Mouse (Mus musculus) liver, embryonic 14 days (tissue): ENCODE results near the gene Spata21. TPM values are rescaled to one million over a fixed set of nuclear protein-coding genes. Genes with fewer than 3 reads are reported as not detected.

Source experiments
- polyA plus RNA-seq: library from polyadenylated mRNA; depleted of rRNA; stranded (reverse); fragments of >200 nt; gene quantifications from 2 replicates; pipeline ENCODE4 v1.2.3, GENCODE M21; 2012; rRNA removed

Gene Spata21
- polyA plus RNA-seq, result not detected in 2 replicates

DNA sequence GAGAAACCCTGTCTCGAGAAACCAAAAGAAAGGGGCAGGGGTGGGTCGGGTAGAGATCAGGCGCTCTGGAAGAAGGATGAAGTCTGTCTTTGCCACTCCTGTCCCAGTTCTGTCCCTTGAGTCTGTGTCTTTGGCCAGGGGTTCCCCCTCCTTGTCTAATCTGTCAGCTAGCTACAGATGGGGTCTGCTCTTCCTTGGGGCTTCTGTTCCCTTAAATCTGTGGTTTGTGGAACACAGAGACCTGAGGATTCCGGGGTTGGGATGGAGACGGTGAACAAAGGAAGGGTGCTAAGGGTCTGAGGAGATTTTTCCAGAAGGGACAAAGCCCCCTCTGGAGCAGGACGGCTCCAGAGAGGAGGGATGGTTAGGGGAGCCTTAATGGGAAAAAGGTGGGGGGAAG lies at the start of gene Spata21:
TSS of gene Spata21 (plus strand) at position 301 of the 400 bp plus-strand sequence.

DNA sequence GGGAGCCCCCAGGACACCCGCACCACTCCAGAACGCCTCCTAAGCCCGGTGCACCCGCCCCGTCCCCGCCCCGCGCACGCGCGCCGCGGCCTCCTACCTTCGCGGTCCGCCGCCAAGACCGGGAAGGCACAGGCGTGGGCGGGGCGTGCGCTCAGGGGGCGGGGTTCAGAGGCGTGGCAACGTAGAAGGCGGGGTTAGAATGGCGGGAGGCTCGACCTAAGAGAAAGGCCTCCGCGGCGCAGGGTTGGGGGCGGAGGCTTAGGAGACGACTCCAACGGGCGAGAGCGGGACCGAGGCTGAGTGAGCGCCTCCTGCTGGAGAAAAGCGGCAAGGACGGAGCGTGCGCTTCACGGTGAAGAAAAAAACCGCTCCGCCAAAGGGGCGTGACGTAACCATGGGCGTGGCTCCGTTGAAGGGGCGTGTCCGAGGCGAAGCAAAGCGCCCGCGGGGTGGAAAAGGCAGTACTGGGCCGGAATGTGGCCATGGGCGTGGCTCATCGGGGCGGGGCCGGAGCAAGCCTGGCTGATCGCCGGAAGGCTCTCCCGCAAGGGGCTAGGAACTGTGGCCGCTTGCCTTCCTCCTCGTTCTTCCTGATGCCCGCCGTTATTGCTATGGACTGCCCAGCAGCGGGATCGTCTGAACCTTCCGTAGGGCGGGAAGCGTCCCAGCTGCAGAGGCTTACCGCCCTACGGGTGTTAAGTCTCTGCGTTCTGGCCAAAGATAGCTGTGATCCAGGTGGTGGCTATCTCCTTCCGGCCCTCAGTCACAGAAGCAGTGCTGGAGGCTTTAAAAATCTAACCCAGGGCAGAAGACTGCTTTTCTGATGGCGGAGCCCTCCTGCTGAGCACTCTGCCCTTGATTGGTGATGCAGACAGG lies 27.5 kb upstream of the Spata21 start, which contains the start of gene Crocc:
TSS of gene Crocc (minus strand) at position 125 of the 876 bp plus-strand sequence.

DNA sequence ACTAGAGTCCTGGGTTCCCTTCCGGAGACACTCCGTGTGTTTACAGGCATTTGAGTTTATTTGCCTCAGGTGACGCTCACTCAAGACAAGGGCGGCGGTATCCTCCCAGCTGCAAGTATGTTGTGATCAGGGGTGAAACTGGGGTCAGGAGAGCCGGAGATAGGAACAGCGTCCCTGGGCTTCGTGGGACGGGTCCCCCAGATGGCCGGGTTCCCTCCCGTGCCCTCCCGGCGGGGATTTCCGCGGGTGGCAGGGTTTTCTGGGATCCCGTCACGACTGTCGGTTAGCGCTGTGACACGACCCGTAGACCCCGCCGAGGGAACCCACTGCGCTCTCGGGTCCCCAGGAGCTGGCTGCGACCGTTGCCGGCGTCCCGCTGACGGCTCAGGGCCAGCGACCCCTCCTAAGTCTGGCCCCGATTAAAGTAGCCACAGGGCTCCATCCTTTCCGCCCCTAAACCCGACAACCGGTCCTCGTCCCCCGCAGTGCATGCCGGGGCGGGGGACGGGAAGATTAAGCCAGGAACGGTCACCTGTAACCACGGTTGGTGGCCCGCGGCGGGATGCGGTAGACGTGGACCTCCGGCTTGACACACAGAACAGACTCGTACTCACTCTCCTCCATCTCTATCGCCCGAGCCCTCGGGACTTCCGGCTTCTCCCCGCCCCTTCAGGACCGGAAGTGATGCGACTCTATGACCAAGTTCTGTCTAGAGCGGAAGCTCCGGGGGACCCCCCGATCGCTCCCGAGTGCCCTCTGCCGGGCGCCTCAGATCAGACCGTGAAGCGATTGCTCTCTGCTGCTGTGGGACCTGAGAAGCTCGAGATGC lies 10.2 kb upstream of the Spata21 start, which contains the start of gene Necap2:
TSS of gene Necap2 (minus strand) at position 677 of the 829 bp plus-strand sequence.

DNA sequence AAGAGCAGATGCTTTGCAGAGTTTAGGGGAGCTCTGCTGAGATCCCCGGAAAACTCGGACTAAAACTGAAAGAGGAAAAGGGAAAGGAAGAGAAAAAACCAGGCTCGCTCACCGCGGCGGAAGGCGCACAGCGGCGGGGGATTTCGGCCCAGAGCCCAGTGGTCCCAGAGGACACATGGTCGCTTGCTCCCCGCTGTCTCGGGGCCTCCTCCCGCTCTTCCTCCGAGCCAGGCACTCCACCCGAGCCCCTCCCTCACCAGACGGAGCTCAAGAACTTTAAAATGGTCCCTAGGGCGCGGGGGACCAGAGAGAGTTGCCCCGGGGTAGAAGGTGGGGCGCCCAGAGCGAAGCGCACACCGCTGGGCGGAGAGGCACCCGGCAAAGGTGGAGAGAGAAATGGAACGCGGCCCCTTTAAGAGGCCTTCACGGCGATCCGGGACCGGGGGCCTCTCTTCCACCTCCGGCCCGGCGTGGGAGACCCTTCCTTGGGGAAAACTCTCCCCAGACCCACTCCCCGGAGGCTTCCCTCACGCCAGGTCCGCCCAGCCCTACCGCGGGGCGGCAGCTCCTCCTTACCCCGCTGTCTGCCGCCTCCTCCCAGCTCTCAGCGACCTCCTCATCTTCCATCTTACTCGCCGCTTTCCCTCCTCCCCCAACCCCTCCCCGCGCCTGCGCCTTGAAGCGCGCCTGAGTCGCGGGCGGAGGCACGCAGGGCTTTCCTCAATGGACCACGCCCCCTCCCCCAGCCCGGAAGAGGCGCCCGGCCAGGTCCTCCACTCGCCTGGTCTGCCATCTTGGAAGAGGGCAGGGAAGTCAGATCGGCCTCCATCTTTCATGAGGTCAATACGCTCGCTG lies 51.2 kb downstream of the Spata21 start, which contains the start of gene Szrd1:
TSS of gene Szrd1 (minus strand) at position 660 of the 855 bp plus-strand sequence.

DNA sequence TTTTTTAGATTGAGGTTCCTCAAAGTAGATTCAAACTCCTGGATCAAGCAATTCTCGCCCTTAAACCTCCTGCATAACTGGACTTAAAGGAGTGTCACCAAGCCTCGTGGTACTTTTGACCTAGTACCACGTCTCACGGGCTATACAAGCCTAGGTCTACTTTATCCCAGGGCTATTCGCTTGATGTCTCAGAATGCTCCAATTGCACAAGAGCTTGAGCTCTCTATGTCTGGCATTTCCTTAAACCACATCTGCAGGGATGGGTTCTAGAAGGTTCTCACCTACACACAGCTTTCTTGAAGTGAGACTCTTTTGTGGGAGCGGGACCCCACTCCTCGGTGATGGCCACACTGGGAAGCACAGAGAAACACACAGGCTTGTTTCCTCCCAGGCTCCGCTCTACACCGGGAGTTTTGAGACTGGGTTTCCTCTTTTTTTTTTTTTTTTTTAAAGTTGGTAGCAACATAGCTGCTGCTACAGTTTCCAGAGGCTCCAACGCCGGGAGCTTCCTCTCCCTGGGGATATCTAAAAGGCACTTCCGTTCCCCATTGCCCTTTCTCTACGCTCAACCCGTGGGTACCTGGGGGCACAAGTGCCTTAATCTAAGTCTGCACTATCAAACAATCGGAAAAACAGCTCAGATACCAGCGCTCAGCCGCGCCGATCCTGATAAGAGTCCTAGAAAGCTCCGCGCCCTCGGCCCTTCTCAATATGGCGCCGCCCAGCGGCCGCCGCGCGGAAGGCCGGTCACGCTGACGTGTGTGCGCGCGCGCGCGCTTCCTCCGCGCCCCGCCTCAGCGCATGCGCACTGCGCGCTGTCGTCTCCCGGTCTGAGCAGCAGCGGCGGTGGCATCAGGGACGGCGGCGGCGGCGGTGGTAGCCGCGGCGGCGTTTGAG lies 59.2 kb downstream of the Spata21 start, which contains the start of gene Fbxo42:
TSS of gene Fbxo42 (plus strand) at position 802 of the 897 bp plus-strand sequence.

Other genes with a start within 250 kb of the Spata21 start
- 0.01 and 0.02 TPM in 2 replicates for gene Padi1, start 242.6 kb upstream of the Spata21 start, polyA plus RNA-seq
- gene Padi2, start 182.0 kb upstream of the Spata21 start, polyA plus RNA-seq, result 0.74 and 0.85 TPM in 2 replicates
- gene Sdhb, start 127.1 kb upstream of the Spata21 start, polyA plus RNA-seq, result 84.3 and 93.8 TPM in 2 replicates
- gene Atp13a2, start 101.5 kb upstream of the Spata21 start, polyA plus RNA-seq, result 14.3 and 17.0 TPM in 2 replicates
- 5.8 and 8.7 TPM in 2 replicates for gene Mfap2, start 77.9 kb upstream of the Spata21 start, polyA plus RNA-seq
- gene Crocc, start 27.8 kb upstream of the Spata21 start, polyA plus RNA-seq, result 1.8 and 2.0 TPM in 2 replicates
- 51.4 and 61.7 TPM in 2 replicates for gene Necap2, start 10.0 kb upstream of the Spata21 start, polyA plus RNA-seq
- gene Szrd1, start 51.4 kb downstream of the Spata21 start, polyA plus RNA-seq, result 12.1 and 14.6 TPM in 2 replicates
- gene Fbxo42, start 59.6 kb downstream of the Spata21 start, polyA plus RNA-seq, result 6.7 and 9.1 TPM in 2 replicates
- 0.76 and 0.78 TPM in 2 replicates for gene Rsg1, start 125.6 kb downstream of the Spata21 start, polyA plus RNA-seq
- 0.84 and 0.97 TPM in 2 replicates for gene Arhgef19, start 151.2 kb downstream of the Spata21 start, polyA plus RNA-seq
- gene Epha2, start 212.9 kb downstream of the Spata21 start, polyA plus RNA-seq, result 1.3 and 1.5 TPM in 2 replicates